Comparison of ENCODE assay signal across 8 mouse cellular contexts in the genomic region with DNA sequence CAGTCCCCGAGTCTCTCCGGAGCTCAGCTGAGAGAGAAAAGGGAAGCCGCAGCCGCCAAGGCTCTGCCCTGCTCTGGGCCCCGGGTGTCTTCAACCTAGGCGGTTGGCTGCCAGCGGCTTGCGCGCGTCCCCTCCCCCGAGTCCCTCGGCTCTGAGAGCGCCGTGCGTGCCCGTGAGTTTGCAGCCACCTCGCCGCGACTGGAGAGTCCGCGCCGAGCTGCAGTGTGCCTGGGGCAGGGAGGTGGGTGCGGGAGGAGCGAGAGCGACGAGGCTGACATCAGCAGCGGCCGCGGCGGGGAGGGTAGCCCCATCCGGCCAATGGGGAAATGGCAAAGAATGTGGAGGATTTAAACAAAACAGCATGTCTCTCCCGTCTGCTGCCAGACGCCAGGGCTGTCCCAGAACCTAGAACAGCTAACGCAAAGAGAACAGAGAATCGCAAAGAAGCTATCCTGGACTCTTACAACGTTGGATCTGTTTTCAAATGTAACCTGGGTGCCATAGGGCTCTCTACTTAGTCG. TPM values are rescaled to one million over a fixed set of nuclear protein-coding genes. Genes with fewer than 3 reads are reported as not detected.
DNase-seq lines count a peak whose midpoint lies in the region; ATAC-seq and TF ChIP-seq lines count a peak whose summit lies in the region.

A gene (minus strand): TSS at position 179 of the 521 bp plus-strand sequence.

- H3K36me3 ChIP-seq in forebrain, embryonic 15.5 days, result no peaks in the 10 kb centered on the region
- no peaks in the 10 kb centered on the region for H3K36me3 ChIP-seq in neural tube, embryonic 15.5 days

- peak; percentile 83 for DNase-seq in ES-CJ7 (ENCODE audit: low read depth, low spot score)
- DNase-seq in cerebellum, adult 11-12 months, result peak; percentile 89
- DNase-seq in heart, postnatal 25 days (ENCODE audit: low spot score), result peak; percentile 79
- DNase-seq in layer of hippocampus, adult 2 months (ENCODE audit: low spot score in 2 of 2), result peak; percentile 82 to 89
- peak; percentile 81 for DNase-seq in lung, adult 2 months
- peak; percentile 71 for DNase-seq in testis, postnatal 14 days (ENCODE audit: low spot score)

- peak within 1 kb of the TSS; percentile 93 for H3K27ac ChIP-seq in forebrain, embryonic 15.5 days (replicated peaks)
- H3K27ac ChIP-seq in layer of hippocampus, adult 2 months, result peak within 1 kb of the TSS; percentile 77
- peak within 1 kb of the TSS; percentile 94 for H3K27ac ChIP-seq in neural tube, embryonic 15.5 days (replicated peaks)

- H3K27me3 ChIP-seq in forebrain, embryonic 15.5 days, result no peaks in the 10 kb centered on the region
- no peaks in the 10 kb centered on the region for H3K27me3 ChIP-seq in neural tube, embryonic 15.5 days (replicated peaks)

- intact Hi-C loops in heart, postnatal 25 days (cut with DNase I), result loop anchor here (1.0 kb wide), 1 partner anchor 194 kb away; no protein-coding TSS in a partner anchor

- H3K4me2 ChIP-seq in forebrain, embryonic 15.5 days (replicated peaks), result peak within 1 kb of the TSS; percentile 90
- peak within 1 kb of the TSS; percentile 81 for H3K4me2 ChIP-seq in neural tube, embryonic 15.5 days

- WGBS in forebrain, embryonic 15.5 days, result under 1% methylated on average over 36 of the region's 37 CpGs
- under 1% methylated on average over 37 of the region's 37 CpGs for WGBS in lung, adult 2 months
- under 1% methylated on average over 37 of the region's 37 CpGs for WGBS in neural tube, embryonic 15.5 days

- peak; percentile 87 for TF ChIP-seq POLR2A in lung, adult 2 months (IDR thresholded peaks at IDR 0.05; ENCODE audit: borderline replicate concordance, extremely low read depth, low read depth, low read length)

- ATAC-seq in forebrain, embryonic 15.5 days (replicated peaks), result peak; percentile 93
- ATAC-seq in neural tube, embryonic 15.5 days (ENCODE audit: low FRiP score), result peak; percentile 91

- H3K4me1 ChIP-seq in forebrain, embryonic 15.5 days, result peaks cover 33% of the 10 kb centered on the region
- H3K4me1 ChIP-seq in lung, adult 2 months (ENCODE audit: control insufficient read depth, insufficient read depth, low read length), result peaks cover 5% of the 10 kb centered on the region
- peaks cover 38% of the 10 kb centered on the region for H3K4me1 ChIP-seq in neural tube, embryonic 15.5 days

- peak within 1 kb of the TSS; percentile 92 for H3K9ac ChIP-seq in forebrain, embryonic 15.5 days (replicated peaks)
- peak within 1 kb of the TSS; percentile 90 for H3K9ac ChIP-seq in neural tube, embryonic 15.5 days (replicated peaks)

- no peaks in the 10 kb centered on the region for H3K9me3 ChIP-seq in forebrain, embryonic 15.5 days
- no peaks in the 10 kb centered on the region for H3K9me3 ChIP-seq in neural tube, embryonic 15.5 days (replicated peaks)

- peak within 1 kb of the TSS; percentile 95 for H3K4me3 ChIP-seq in forebrain, embryonic 15.5 days
- H3K4me3 ChIP-seq in layer of hippocampus, adult 2 months, result peak within 1 kb of the TSS; percentile 91
- H3K4me3 ChIP-seq in lung, adult 2 months (replicated peaks; ENCODE audit: extremely low read depth, low read depth, low read length), result peak within 1 kb of the TSS; percentile 78
- peak within 1 kb of the TSS; percentile 89 for H3K4me3 ChIP-seq in neural tube, embryonic 15.5 days (replicated peaks)

- peak; percentile 36 for TF ChIP-seq CTCF in layer of hippocampus, adult 2 months (conservative IDR thresholded peaks at IDR 0.05)
- no peak for TF ChIP-seq CTCF in lung, adult 2 months (IDR thresholded peaks at IDR 0.05; ENCODE audit: insufficient read depth, low read length)

RNA-seq across cellular contexts. Expression of the gene that starts here (rescaled TPM):
- polyA plus RNA-seq in forebrain, embryonic 15.5 days (2015; fragmentation: Nextera tagmentation; extraction: Ambion mirVana), result 43.4 and 46.7 TPM in 2 replicates
- 10 to 100 TPM; 65.1 to 72.6 TPM for total RNA-seq in heart, postnatal 25 days (2021)
- total RNA-seq in layer of hippocampus, adult 2 months (2021), result 10 to 100 TPM; 54.3 to 60.0 TPM
- 27.2 and 39.0 TPM in 2 replicates for polyA plus RNA-seq in lung, adult 2 months (2012; rRNA removed)
- 42.0 and 45.0 TPM in 2 replicates for polyA plus RNA-seq in neural tube, embryonic 15.5 days (2015; fragmentation: Nextera tagmentation; extraction: Ambion mirVana)

Comparison
In these comparisons a context has a peak if more than half of its experiments do, and no peak if none do; other contexts are left out.
1. Peak in every context shown above with its lines: DNase-seq, ATAC-seq, H3K4me3 ChIP-seq and H3K27ac ChIP-seq.